In genomic region chr11:86759226-86759625, GRCm38 (mm10) we compare ENCODE assay signal across 16 mouse cellular contexts. TPM values are rescaled to one million over a fixed set of nuclear protein-coding genes. Genes with fewer than 3 reads are reported as not detected.
DNase-seq lines count a peak whose midpoint lies in the region; ATAC-seq and TF ChIP-seq lines count a peak whose summit lies in the region.
"Had no signal": no experiment of that assay in that cellular context is flagged by ENCODE, and none has a peak within 500 bp of the region (broad histone marks: within the 10 kb centered on the region; RNA-seq: fewer than 3 reads in every experiment).

No protein-coding gene starts in this region.

- WGBS in liver, embryonic 11.5 days, result 83% methylated on average over 1 of the region's 1 CpGs
- 92% methylated on average over 1 of the region's 1 CpGs for WGBS in hindbrain, embryonic 12.5 days
- WGBS in midbrain, embryonic 14.5 days, result 91% methylated on average over 1 of the region's 1 CpGs

- H3K4me1 ChIP-seq in liver, embryonic 11.5 days (replicated peaks; ENCODE audit: control insufficient read depth, insufficient read depth, low read length), result peaks cover 23% of the 10 kb centered on the region
- peaks cover 21% of the 10 kb centered on the region for H3K4me1 ChIP-seq in hindbrain, embryonic 12.5 days
- peaks cover 23% of the 10 kb centered on the region for H3K4me1 ChIP-seq in midbrain, embryonic 14.5 days (ENCODE audit: control insufficient read depth, insufficient read depth, low read length)

- peak overlapping the region; percentile 46 for H3K9ac ChIP-seq in liver, embryonic 11.5 days (ENCODE audit: low read depth, low read length)
- H3K9ac ChIP-seq in hindbrain, embryonic 12.5 days, result no peak overlapping the region
- no peak overlapping the region for H3K9ac ChIP-seq in midbrain, embryonic 14.5 days (replicated peaks; ENCODE audit: low read length)
- H3K9ac ChIP-seq: midbrain, embryonic 12.5 days had no signal

- H3K27ac ChIP-seq in gastrocnemius, adult 2 months, result peak overlapping the region; percentile 97
- H3K27ac ChIP-seq in liver, embryonic 11.5 days (ENCODE audit: low read depth, low read length), result peak overlapping the region; percentile 96
- H3K27ac ChIP-seq in hindbrain, embryonic 12.5 days, result peak overlapping the region; percentile 98; the same call in 1 of the 2 replicates
- no peak overlapping the region for H3K27ac ChIP-seq in midbrain, embryonic 14.5 days (replicated peaks; ENCODE audit: low read depth, low read length)

- no peak for TF ChIP-seq CTCF in gastrocnemius, adult 2 months (IDR thresholded peaks at IDR 0.05)

- intact Hi-C loops in gastrocnemius, adult 2 months (cut with DNase I), result loop anchor here (5.0 kb wide), 1 partner anchor 77 kb away; the partner anchor contains the start of genes Ptrh2 and Vmp1

- H3K4me2 ChIP-seq in liver, embryonic 11.5 days, result peak overlapping the region; percentile 71
- H3K4me2 ChIP-seq in hindbrain, embryonic 12.5 days (replicated peaks), result no peak overlapping the region
- H3K4me2 ChIP-seq in midbrain, embryonic 14.5 days (ENCODE audit: low read length), result peak overlapping the region; percentile 83; the same call in 1 of the 2 replicates

- no peaks in the 10 kb centered on the region for H3K9me3 ChIP-seq in liver, embryonic 11.5 days (ENCODE audit: control insufficient read depth, low read length)
- H3K9me3 ChIP-seq in hindbrain, embryonic 12.5 days (replicated peaks), result no peaks in the 10 kb centered on the region
- H3K9me3 ChIP-seq in midbrain, embryonic 14.5 days (ENCODE audit: control insufficient read depth, low read length), result no peaks in the 10 kb centered on the region
- H3K9me3 ChIP-seq: embryonic facial prominence, embryonic 10.5 days; midbrain, embryonic 12.5 days had no signal

- peak overlapping the region; percentile 80 for H3K4me3 ChIP-seq in gastrocnemius, adult 2 months
- no peak overlapping the region; the same call in 1 of the 2 replicates for H3K4me3 ChIP-seq in liver, embryonic 11.5 days (ENCODE audit: low read depth, low read length)
- H3K4me3 ChIP-seq in hindbrain, embryonic 12.5 days, result no peak overlapping the region
- H3K4me3 ChIP-seq in midbrain, embryonic 14.5 days (replicated peaks; ENCODE audit: low read depth, low read length), result no peak overlapping the region

- no peak for DNase-seq in gastrocnemius, adult 2 months
- no peak for DNase-seq in gastrocnemius, postnatal 4 days (ENCODE audit: low spot score in 2 of 2)
- no peak for DNase-seq in liver, embryonic 11.5 days (ENCODE audit: low spot score)
- no peak for DNase-seq in liver
- DNase-seq in midbrain, embryonic 14.5 days, result no peak
- no peak for DNase-seq in cerebellum, adult 18-20 months
- no peak for DNase-seq in right cerebral cortex, postnatal 36 days (ENCODE audit: low spot score in 2 of 2)
- DNase-seq: adrenal gland, postnatal 10 days; cerebellum, adult 8-10 months; kidney, adult 2 months; spleen, adult 18-20 months had no signal

- no peaks in the 10 kb centered on the region for H3K27me3 ChIP-seq in liver, embryonic 11.5 days (replicated peaks; ENCODE audit: control insufficient read depth, insufficient read depth, low read length)
- H3K27me3 ChIP-seq in hindbrain, embryonic 12.5 days, result no peaks in the 10 kb centered on the region
- no peaks in the 10 kb centered on the region for H3K27me3 ChIP-seq in midbrain, embryonic 14.5 days (ENCODE audit: control insufficient read depth, insufficient read depth, low read length)
- H3K27me3 ChIP-seq: midbrain, embryonic 12.5 days; Patski had no signal

- H3K36me3 ChIP-seq in liver, embryonic 11.5 days (ENCODE audit: control insufficient read depth, insufficient read depth, low read length), result no peaks in the 10 kb centered on the region
- no peaks in the 10 kb centered on the region for H3K36me3 ChIP-seq in hindbrain, embryonic 12.5 days
- no peaks in the 10 kb centered on the region for H3K36me3 ChIP-seq in midbrain, embryonic 14.5 days (ENCODE audit: control insufficient read depth, insufficient read depth, low read length)
- H3K36me3 ChIP-seq: embryonic facial prominence, embryonic 10.5 days; midbrain, embryonic 12.5 days had no signal

- no peak for ATAC-seq in liver, embryonic 11.5 days (replicated peaks; ENCODE audit: low FRiP score)
- ATAC-seq in hindbrain, embryonic 12.5 days (ENCODE audit: low FRiP score), result no peak
- no peak for ATAC-seq in midbrain, embryonic 14.5 days (ENCODE audit: low FRiP score, low TSS enrichment)
- ATAC-seq: forebrain, embryonic 14.5 days; Patski had no signal

RNA-seq across cellular contexts. Expression of gene Cltc, which starts 1.9 kb away (rescaled TPM):
- 100 to 1,000 TPM; 134 to 136 TPM for total RNA-seq in gastrocnemius, adult 2 months (2021)
- total RNA-seq in gastrocnemius, postnatal 4 days (2021), result 100 to 1,000 TPM; 185 to 196 TPM
- polyA plus RNA-seq in liver, embryonic 11.5 days (2014; fragmentation: Nextera tagmentation; extraction: Ambion mirVana), result 157 and 185 TPM in 2 replicates
- 179 and 189 TPM in 2 replicates for polyA plus RNA-seq in hindbrain, embryonic 12.5 days (2016; fragmentation: Nextera tagmentation; extraction: Ambion mirVana)
- 155 and 220 TPM in 2 replicates for polyA plus RNA-seq in midbrain, embryonic 14.5 days (2014; fragmentation: Nextera tagmentation; extraction: Ambion mirVana)

RNA-seq across cellular contexts. Expression of gene Dhx40, which starts 48.3 kb away (rescaled TPM):
- total RNA-seq in gastrocnemius, adult 2 months (2021), result 10 to 100 TPM in 1 of 2 experiments, 1 to 10 TPM in 1; 9.8 to 11.1 TPM
- total RNA-seq in gastrocnemius, postnatal 4 days (2021), result 10 to 100 TPM; 15.8 to 16.7 TPM
- polyA plus RNA-seq in liver, embryonic 11.5 days (2014; fragmentation: Nextera tagmentation; extraction: Ambion mirVana), result 15.4 and 16.4 TPM in 2 replicates
- polyA plus RNA-seq in hindbrain, embryonic 12.5 days (2016; fragmentation: Nextera tagmentation; extraction: Ambion mirVana), result 38.7 and 39.0 TPM in 2 replicates
- polyA plus RNA-seq in midbrain, embryonic 14.5 days (2014; fragmentation: Nextera tagmentation; extraction: Ambion mirVana), result 18.9 and 31.6 TPM in 2 replicates
